Mouse (Mus musculus): Measurements from ENCODE around the gene Olfr98.
A peak's percentile ranks its signal among the peaks of the same experiment; 100 is the strongest.
"Not testable (repeated sequence)": the region's sequence is repeated elsewhere in the genome, so short reads cannot be mapped to it uniquely, and the experiment has no call there.

Gene Olfr98

DNA sequence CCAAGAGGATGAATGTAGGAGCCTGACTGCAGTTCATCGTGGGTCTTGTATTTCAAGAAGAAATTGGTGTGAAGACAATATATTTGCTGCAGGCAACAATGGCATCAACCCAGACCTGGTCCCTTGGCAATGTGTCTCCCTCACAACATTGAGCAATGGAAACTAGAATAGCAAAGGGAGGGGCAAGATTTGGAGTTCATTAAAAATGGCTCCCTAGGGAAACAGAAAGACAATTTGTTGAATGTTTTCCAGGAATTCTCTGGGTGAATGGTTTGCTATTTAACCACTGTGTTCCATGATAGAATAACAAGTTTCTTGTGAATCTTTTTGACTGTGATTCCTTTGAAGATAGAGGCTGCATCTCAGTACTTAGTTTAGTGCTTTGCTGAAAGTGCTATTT lies at the start of gene Olfr98:
TSS of gene Olfr98 (minus strand) at position 124 of the 400 bp plus-strand sequence.
- DNase-seq = no peak

DNA sequence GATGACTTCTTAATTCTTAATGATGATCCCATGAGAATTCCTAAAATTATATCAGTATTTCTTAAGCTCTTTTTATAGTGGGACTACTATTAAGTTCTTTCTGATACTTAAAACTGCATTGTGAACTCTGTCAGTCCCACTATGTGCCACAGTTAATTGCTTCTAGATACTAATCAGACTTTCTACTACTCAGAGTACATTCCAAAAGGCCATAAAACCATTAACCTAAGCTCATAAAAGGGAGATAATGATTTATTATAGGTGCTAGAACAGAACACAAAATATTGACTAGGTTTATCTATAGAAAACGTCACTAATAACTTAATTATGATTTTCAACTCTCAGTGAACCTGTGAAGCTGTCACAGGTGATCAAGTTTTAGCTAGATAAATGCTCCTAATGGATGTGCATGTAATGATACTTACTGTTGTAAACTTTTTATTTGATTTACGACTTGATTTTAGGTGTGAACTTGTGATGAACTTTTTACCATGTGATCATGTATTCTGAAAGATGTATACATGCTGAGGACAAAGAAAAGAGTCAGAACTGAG lies 46.7 kb upstream of the Olfr98 start:
- DNase-seq = no peak

DNA sequence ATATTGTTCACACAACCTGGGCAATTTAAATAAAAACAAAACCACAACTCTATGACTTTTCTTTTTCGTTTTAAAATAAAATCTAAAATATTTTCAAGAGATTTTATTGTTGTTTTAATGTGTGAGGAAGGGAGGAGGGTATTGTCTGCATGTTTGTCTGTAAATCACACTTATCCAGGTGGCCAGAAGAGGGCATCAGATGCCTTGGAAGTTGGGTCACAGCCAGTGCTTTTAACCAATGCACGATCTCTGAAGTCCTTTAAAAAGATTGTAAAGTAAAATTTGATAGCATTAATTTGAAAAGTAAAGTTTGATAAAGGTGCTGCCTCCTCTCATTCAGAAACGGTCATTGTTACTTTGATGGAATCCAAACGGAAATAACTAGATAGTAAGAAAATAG lies 44.9 kb upstream of the Olfr98 start:
- no peak for DNase-seq

DNA sequence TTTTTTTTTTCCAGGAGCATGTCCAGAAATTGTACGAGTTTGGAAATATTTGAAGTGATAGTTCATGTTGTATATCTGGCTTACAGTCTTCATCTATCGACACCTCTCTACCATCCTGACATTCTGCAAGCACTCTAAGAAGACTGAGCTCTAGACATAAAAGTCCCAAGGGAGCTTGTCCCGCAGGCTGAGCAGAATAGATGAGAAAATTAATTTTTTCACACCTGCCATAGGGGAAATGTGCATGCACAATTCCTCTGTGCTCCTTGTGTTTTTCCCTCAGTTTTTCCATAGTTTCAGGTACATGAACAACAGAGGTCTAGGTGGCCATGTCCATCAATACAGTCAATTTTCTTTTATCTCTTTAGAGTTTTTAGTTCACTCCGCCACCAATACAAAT lies 40.7 kb upstream of the Olfr98 start, which contains the start of gene Olfr101:
TSS of gene Olfr101 (minus strand) at position 101 of the 400 bp plus-strand sequence.
- no peak for DNase-seq

DNA sequence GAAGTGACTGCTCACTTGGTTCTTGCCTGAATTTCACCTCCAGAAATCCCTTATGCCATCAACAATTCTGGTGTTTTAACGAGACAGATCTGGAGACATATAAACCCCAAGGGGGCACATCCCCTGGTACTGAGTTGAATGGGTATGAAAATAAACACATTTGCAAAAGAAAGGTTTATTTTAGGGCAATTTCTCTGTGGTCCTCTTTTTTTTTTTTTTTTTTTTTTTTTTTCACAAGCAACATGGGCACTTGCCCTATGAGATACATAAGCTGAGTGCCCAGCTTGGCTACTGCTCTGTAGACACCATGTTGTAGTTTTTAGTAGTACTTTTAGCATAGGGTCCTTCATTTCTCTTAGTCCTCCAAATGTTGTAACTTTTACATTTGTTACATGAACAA lies 19.8 kb upstream of the Olfr98 start, which contains the start of gene Olfr99:
TSS of gene Olfr99 (minus strand) at position 101 of the 400 bp plus-strand sequence.
- DNase-seq = no peak

DNA sequence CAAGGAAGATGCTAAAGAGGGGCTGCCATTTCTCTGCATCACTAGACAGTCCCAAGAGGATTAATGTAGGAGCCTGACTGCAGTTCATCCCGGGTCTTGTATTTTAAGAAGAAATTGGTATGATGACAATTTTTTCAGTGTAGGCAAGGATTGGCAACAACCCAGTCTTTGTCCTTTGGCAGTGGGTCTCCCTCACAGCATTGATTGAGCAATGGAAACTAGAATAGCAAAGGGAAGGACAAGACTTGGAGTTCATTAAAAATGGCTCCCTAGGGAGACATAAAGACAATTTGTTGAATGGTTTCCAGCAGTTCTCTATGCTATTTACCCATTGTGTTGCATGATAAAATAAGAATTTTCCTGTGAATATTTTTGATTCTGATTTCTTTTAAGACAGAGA lies 16.8 kb upstream of the Olfr98 start:
- DNase-seq = no peak

DNA sequence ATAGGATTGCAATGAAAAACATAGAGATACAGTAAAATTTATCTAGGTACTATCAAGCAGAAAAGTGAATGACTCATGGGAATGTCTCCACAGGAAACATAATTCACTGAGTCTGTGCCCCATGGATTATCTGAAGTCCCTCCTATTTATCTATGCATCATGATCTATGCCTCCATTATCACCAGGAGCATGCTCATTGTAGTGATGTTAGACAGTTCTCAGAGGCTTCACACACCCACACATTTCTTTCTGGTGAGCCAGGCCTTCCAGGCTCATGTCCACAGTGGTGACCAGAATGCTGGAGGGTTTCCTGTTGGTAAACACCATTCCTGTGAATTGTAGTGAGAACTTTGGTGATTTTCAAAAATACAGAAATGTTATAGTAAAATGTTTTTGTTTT lies 13.0 kb upstream of the Olfr98 start:
- no peak for DNase-seq

DNA sequence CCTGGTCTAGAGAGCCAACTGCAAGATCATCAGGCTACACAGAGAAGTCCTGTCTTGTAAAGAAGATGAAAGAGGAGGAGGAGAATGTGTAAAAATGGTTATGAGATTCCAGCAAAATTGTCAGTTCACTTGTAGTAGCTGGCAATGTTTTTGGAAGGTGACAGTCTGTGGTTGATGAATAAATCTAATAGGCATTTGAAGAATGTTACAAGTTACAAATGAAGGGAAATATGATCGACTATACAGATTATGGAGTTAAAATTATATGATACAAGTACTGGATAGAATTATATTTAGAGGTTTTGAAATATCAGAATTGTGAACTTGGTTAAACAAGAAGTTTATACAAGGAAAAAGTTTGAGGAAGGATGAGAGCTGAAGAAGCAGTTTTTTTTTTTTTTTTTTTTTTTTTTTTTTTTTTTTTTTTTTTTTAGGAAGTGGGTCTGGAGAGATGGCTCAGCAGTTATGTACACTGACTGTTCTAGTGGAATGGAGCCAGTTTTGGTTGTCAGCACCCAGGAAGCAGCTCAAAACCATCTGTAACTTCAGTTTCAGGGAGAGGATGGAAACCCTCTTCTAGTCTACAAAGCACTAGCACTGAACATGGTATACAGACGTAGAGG lies 12.2 kb upstream of the Olfr98 start:
- DNase-seq = no peak

DNA sequence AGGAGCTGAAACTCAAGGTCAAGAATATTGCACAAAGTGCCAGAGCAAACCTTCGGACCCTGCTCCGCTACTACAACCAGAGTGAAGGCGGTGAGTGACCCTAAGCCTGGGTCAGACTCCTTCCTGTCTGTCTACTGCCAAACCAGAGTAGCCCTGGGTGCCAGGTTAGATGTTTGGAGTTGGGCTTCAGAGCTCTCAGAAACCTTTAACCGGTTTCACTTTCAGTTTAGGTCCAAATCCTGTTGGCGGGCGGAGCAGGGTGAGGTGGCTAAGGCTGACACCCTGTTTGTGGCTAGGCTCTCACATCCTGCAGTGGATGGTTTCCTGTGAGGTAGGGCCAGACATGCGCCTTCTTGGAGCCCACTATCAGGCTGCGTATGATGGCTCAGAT lies 7.1 kb upstream of the Olfr98 start:
- peak; percentile 58 to 78 for DNase-seq

DNA sequence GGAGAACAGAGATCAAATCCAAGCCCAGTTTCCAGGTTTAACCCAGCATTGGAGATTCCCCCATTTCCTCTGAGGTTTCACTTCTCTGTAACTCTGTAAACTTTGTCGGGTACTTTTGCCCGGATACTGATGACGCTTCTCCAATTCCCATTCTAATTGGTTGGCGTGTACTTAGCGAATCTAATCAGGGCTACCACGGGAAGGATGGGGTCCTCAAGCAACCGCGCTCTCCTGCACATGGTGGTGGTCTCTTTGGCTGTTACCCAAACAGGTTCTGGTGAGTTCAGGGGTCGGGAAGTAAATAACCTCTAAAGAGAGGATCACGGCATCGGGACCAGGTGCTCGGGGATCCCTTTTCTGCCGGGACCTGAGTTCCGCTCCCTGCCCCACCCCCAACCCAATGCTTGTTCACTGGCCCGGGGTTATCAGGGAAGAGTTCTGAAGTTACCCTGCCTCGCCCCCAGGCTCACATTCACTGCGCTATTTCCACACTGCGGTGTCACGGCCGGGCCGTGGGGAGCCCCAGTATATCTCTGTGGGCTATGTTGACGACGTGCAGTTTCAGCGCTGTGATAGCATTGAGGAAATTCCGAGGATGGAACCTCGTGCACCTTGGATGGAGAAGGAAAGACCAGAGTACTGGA lies 6.6 kb upstream of the Olfr98 start, which contains the start of gene H2-M3:
TSS of gene H2-M3 (plus strand) at position 163 of the 644 bp plus-strand sequence.
- DNase-seq = peak; percentile 86 to 94

DNA sequence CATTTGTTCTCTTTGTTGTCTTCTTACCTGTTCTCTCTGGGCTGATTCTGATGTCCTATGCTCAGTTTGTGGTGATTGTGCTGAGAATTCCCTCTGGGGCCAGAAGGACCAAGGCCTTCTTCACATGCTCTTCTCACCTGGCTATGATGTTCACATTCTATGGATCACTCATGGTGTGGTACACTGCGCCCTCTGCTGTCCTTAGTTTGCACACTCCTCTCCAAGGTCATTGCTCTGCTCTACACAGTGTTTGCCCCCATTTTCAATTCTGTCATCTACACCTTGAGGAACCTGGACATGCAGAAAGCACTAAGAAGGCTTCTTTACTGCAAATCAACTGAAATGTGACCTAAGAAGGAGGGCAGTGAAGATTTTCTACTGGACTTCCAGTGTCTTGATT lies 13.0 kb downstream of the Olfr98 start:
- peak in 1 of 2 experiments; percentile 32 for DNase-seq

DNA sequence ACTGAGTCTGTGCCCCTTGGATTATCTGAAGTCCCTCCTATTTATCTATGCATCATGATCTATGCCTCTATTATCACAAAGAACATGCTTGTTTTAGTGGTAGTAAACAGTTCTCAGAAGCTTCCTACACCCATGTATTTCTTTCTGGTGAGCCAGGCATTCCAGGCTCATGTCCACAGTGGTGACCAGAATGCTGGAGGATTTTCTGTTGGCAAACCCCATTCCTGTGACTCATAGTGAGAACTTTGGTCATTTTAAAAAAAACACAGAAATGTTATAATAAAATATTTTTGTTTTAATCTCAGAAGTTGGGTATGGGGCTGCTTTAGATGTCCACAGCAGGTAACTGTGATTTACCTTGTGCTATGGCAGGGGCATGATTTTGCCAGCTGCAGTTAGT lies 14.1 kb downstream of the Olfr98 start:
- DNase-seq = no peak

DNA sequence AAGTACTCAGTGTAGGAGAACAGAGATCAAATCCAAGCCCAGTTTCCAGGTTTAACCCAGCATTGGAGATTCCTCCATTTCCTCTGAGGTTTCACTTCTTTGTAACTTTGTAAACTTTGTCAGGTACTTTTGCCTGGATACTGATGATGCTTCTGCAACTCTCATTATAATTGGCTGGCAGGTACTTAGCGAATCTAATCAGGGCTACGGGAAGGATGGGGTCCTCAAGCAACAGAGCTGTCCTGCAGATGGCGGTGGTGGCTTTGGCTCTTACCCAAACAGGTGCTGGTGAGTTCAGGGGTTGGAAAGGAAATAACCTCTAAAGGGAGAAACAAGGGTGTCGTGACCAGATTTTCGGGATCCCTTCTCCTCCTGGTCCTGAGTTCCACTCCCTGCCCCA lies 16.8 kb downstream of the Olfr98 start:
- peak; percentile 28 to 39 for DNase-seq

DNA sequence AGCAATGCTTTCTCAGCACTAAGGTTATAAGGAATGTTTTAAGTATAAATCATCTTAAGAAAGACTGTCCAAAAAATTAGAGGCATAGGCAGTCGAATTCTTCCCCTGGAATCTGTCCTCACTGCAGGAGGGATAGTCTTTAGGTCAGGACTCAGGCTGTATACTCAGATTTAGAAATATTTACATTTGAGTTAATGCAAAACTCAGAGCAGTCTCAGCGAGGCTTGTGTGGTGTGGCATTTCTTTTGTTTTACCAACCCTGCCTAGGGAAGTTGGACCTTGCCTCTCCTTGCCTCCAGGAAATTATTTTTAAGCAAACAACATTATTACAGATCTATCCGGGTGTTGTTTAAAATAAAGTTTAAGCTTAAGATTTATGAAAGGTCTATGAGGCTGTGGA lies 21.4 kb downstream of the Olfr98 start:
- no peak for DNase-seq

DNA sequence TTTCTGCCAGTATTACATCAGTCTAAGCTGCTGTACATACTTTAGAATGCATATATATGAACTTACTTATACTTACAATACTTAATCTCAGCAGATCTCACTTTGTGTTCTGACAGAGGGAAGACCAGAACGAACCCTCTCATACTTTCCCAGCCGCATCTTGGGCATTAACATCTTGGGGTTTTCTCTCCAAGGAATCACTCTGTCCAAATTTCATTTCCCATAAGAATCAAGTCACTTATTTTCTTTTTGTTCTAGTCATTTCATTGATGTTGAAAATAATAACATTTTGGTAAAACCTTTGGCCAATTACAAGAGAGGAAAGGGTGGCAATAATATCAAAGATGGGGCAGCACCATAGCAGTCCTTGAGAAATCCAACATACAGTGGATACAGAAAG lies 26.3 kb downstream of the Olfr98 start, which contains the start of gene Olfr97:
TSS of gene Olfr97 (minus strand) at position 101 of the 400 bp plus-strand sequence.
- not testable (repeated sequence) for DNase-seq

DNA sequence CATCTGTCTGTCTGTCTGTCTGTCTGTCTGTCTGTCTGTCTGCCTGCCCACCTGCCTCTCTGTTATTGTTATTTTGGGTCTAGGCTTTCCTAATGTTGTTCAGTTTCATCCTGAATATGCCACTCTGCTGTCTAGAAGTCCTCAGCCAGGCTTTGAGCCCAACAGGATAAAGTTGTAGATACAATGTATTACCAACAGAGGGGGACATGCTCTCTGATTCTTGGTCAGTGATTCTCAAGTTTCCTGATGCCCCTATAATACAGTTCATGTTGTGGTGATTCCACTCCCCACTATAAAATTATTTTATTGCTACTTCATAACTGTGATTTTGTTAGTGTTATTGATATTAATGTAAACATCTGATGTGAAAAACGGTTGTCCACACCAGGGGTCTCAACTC lies 41.7 kb downstream of the Olfr98 start:
- no peak for DNase-seq

DNA sequence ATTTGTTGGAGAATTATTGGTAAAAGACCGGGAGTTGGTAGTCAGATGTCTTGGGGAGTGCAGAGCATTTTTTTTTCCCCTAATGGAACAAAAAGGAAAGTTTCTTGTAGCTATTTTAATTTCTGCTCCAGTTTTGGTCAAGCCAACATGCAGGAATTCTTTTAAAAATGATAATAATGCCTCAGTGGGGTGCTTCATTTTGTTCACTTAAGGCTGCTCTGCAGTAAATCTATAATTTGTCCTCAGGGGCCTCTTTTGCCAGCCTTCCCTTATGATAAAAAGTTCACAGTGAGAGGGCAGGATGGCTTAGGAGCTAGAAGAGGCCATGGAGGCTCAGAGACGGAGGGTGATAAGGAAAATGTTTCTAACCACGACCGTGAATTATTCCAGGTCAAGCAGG lies 43.7 kb downstream of the Olfr98 start, which contains the start of gene Olfr96:
TSS of gene Olfr96 (plus strand) at position 301 of the 400 bp plus-strand sequence.
- DNase-seq = no peak

DNA sequence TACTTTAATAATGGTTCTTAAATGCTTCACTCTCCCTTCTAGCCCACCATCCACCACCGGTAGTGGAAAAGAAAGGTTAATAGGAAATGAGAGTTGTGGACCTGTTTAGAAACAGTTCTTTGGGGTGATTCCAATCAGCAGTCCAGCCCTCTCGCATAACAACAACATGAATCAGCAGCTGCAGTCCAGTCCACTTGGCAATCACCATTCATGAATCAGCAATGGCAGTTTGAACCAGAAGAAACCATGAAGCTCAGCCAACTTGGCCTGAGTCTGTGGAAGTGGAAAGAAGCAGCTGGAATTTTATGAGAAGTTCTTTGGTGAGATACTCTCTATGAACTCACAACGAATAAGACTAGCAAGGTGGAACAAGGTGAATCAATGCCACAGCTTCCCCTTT lies 45.1 kb downstream of the Olfr98 start:
- no peak for DNase-seq

DNA sequence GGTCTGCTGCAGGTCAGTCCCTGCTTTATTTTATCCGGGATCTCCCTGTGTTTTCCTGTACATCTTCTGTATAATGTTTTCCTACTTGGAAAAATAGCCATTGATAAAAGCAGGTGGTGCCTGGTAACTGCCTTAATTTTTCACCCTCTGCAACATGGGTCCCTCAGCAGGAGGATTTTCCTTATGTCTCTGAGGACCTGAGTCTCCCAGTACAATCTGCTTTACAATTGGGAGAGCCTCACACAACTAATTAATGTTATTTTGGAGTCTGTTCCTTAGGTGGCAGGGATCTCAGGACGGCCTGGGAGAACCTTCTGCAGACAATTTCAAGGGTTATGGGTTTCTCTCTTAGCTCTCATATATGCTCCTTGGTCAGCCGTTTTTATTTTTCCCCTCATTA lies 50.5 kb downstream of the Olfr98 start, which contains the start of gene Olfr95:
TSS of gene Olfr95 (minus strand) at position 101 of the 400 bp plus-strand sequence.
- no peak for DNase-seq

All from kidney, postnatal 25 days (tissue).